Mouse (Mus musculus) stomach, postnatal 0 days (tissue): ENCODE data around the gene Gfpt1.
"Not testable (repeated sequence)": the region's sequence is repeated elsewhere in the genome, so short reads cannot be mapped to it uniquely, and the experiment has no call there.

Experiments
- CTCF ChIP-seq: IDR thresholded peaks from 2 replicates; pipeline ENCODE4 v1.5.1; 2016; ENCODE audit warnings: antibody characterized with exemption, low read depth, mild to moderate bottlenecking, moderate library complexity
- EP300 ChIP-seq: optimal IDR thresholded peaks from 2 replicates; pipeline ENCODE3; 2016; ENCODE audit warnings: antibody characterized with exemption

GRCm38 (mm10) chr6:87031310-87031709, 11.3 kb upstream of the Gfpt1 start:
- not testable (repeated sequence) for TF ChIP-seq EP300, CTCF
